Mouse (Mus musculus): Measurements from ENCODE around the gene Anapc13.

GRCm38 (mm10) chr9:102668115-102668514 lies 42.0 kb downstream of the Anapc13 start:
- no peak for TF ChIP-seq CTCF (IDR thresholded peaks at IDR 0.05; ENCODE audit: insufficient read depth, low read depth, low read length)
- no peak for TF ChIP-seq POLR2A (IDR thresholded peaks at IDR 0.05; ENCODE audit: insufficient read depth, low read depth, low read length)

All from olfactory bulb, adult 2 months (tissue).